Mouse (Mus musculus) left cerebral cortex, postnatal 4 days (tissue): ENCODE data around the gene Grk2. TPM values are rescaled to one million over a fixed set of nuclear protein-coding genes. Genes with fewer than 3 reads are reported as not detected.
"Not testable (repeated sequence)": the region's sequence is repeated elsewhere in the genome, so short reads cannot be mapped to it uniquely, and the experiment has no call there.

Experiments used
- DNase-seq: peaks from one replicate; pipeline ENCODE4 v3.0.0-alpha.2; 2022
- intact Hi-C: fragments of 180-260 bp; cut with DNase I; formaldehyde crosslinking; loops from one replicate; pipeline ENCODE4 v1.15.1; 2025
- total RNA-seq, 2 experiments: library from RNA; stranded (reverse); gene quantifications; 2 replicates each; pipeline ENCODE4 v1.2.3; 2021

The Grk2 gene
- total RNA-seq, 2 experiments from 2014 or later, result 143 to 167 TPM

GRCm38 (mm10) chr19:4279487-4279886 lies 26.5 kb downstream of the Grk2 start:
- no peak for DNase-seq
- intact Hi-C loops, result no loop called here

GRCm38 (mm10) chr19:4270972-4271371 lies 35.0 kb downstream of the Grk2 start:
- intact Hi-C loops, result no loop called here

GRCm38 (mm10) chr19:4270187-4270586 lies 35.8 kb downstream of the Grk2 start:
- DNase-seq, result no peak
- intact Hi-C loops, result no loop called here

More at GRCm38 (mm10) chr19:4270972-4271371, 35.0 kb downstream of the Grk2 start:
- no peak for DNase-seq

- intact Hi-C loops, result no loop called here
- no peak for DNase-seq
These were observed 37.3 kb downstream of the Grk2 start, which contains the start of gene Ssh3 for GRCm38 (mm10) chr19:4268566-4269361. Ssh3 (minus strand) TSS chr19:4269180.

- intact Hi-C loops, result no loop called here
- peak; percentile 36 for DNase-seq
These were observed 40.1 kb downstream of the Grk2 start for GRCm38 (mm10) chr19:4265956-4266355.

GRCm38 (mm10) chr19:4264171-4264780 lies 41.7 kb downstream of the Grk2 start:
- no peak for DNase-seq
- intact Hi-C loops, result no loop called here

- no peak for DNase-seq
- intact Hi-C loops, result no loop called here
These were observed 42.3 kb downstream of the Grk2 start for GRCm38 (mm10) chr19:4263702-4264101.

- DNase-seq, result no peak
- intact Hi-C loops, result no loop called here
These were observed 43.3 kb downstream of the Grk2 start for GRCm38 (mm10) chr19:4262756-4263155.

- DNase-seq, result no peak
- intact Hi-C loops, result no loop called here
These were observed 44.9 kb downstream of the Grk2 start for GRCm38 (mm10) chr19:4261038-4261698.

- intact Hi-C loops, result loop anchor here (5.0 to 10.0 kb wide), 2 partner anchors 49 to 187 kb away; partner anchors contain the start of gene Grk2
- DNase-seq, result no peak
These were observed 48.1 kb downstream of the Grk2 start for GRCm38 (mm10) chr19:4257897-4258252.

- intact Hi-C loops, result loop anchor here (5.0 to 10.0 kb wide), 2 partner anchors 50 to 187 kb away; partner anchors contain the start of gene Grk2
- peak; percentile 95 for DNase-seq
These were observed 48.7 kb downstream of the Grk2 start for GRCm38 (mm10) chr19:4257216-4257896.

GRCm38 (mm10) chr19:4255583-4256162 lies 50.3 kb downstream of the Grk2 start:
- no peak for DNase-seq
- intact Hi-C loops, result loop anchor here (5.0 to 10.0 kb wide), 2 partner anchors 52 to 189 kb away; partner anchors contain the start of gene Grk2

GRCm38 (mm10) chr19:4254230-4254629 lies 51.8 kb downstream of the Grk2 start:
- intact Hi-C loops, result loop anchor here (10.0 kb wide), 1 partner anchor 191 kb away; no protein-coding TSS in a partner anchor
- DNase-seq, result no peak

GRCm38 (mm10) chr19:4248683-4249082 lies 57.3 kb downstream of the Grk2 start:
- intact Hi-C loops, DNase-seq: not testable (repeated sequence)

GRCm38 (mm10) chr19:4247010-4247409 lies 59.0 kb downstream of the Grk2 start:
- no peak for DNase-seq
- intact Hi-C loops, result no loop called here

- no peak for DNase-seq
- intact Hi-C loops, result no loop called here
These were observed 61.2 kb downstream of the Grk2 start for GRCm38 (mm10) chr19:4244775-4245174.

GRCm38 (mm10) chr19:4242416-4242815 lies 63.6 kb downstream of the Grk2 start:
- DNase-seq, result no peak
- intact Hi-C loops, result no loop called here

GRCm38 (mm10) chr19:4240247-4240668 lies 65.8 kb downstream of the Grk2 start:
- intact Hi-C loops, result no loop called here
- no peak for DNase-seq
